Mouse (Mus musculus) kidney, embryonic 16.5 days (tissue): ENCODE measurements around the gene Frmpd1. TPM values are rescaled to one million over a fixed set of nuclear protein-coding genes. Genes with fewer than 3 reads are reported as not detected.

ENCODE experiments used
- ATAC-seq: fragments of 200-750 bp; cut with Nextera tagmentation; 2 replicates; pipeline ENCODE4 v1.8.0; 2017; ENCODE audit warnings: moderate TSS enrichment; ENCODE audit not compliant: low FRiP score, low TSS enrichment
- H3K27ac ChIP-seq: fragments of 300-500 bp; sonication (generic); 2 replicates; pipeline ENCODE4 v1.5.1; 2014; ENCODE audit warnings: low read length
- H3K27me3 ChIP-seq: fragments of 300-500 bp; sonication (generic); 2 replicates; pipeline ENCODE4 v1.6.1; 2014; ENCODE audit warnings: low read length, control low read depth, mixed read lengths; ENCODE audit not compliant: insufficient read depth
- H3K36me3 ChIP-seq: fragments of 300-500 bp; sonication (generic); 2 replicates; pipeline ENCODE4 v1.6.1; 2014; ENCODE audit warnings: low read length, control low read depth, mixed read lengths; ENCODE audit not compliant: insufficient read depth
- H3K4me1 ChIP-seq: fragments of 300-500 bp; sonication (generic); 2 replicates; pipeline ENCODE4 v1.6.1; 2014; ENCODE audit warnings: low read length, control low read depth, mixed read lengths; ENCODE audit not compliant: insufficient read depth
- H3K4me2 ChIP-seq: fragments of 300-500 bp; sonication (generic); replicated peaks from 2 replicates; pipeline ENCODE4 v1.6.1; 2014; ENCODE audit warnings: low read depth, low read length
- H3K4me3 ChIP-seq: fragments of 300-500 bp; sonication (generic); 2 replicates; pipeline ENCODE4 v1.5.1; 2014; ENCODE audit warnings: mild to moderate bottlenecking, low read length
- H3K9ac ChIP-seq: fragments of 300-500 bp; sonication (generic); replicated peaks from 2 replicates; pipeline ENCODE4 v1.6.1; 2014; ENCODE audit warnings: low read length
- H3K9me3 ChIP-seq: fragments of 300-500 bp; sonication (generic); 2 replicates; pipeline ENCODE4 v1.6.1; 2016; ENCODE audit warnings: low read length, control low read depth
- WGBS: fragments of 180-500 bp; shearing (Covaris S2); extraction: QIAGEN DNeasy Blood & Tissue Kit; methylation state at CpG from one replicate; pipeline ENCODE4 v1.1.7; 2014; 5-methylcytosine and 5-hydroxymethylcytosine counted together
- polyA plus RNA-seq: library from polyadenylated mRNA; unstranded; fragments of >200 nt; fragmentation: Nextera tagmentation; extraction: Ambion mirVana; gene quantifications from 2 replicates; pipeline ENCODE4 v1.2.1, GENCODE M21; 2015

The Frmpd1 gene
- polyA plus RNA-seq, 1 experiment from 2014 or later = 0.30 TPM

DNA sequence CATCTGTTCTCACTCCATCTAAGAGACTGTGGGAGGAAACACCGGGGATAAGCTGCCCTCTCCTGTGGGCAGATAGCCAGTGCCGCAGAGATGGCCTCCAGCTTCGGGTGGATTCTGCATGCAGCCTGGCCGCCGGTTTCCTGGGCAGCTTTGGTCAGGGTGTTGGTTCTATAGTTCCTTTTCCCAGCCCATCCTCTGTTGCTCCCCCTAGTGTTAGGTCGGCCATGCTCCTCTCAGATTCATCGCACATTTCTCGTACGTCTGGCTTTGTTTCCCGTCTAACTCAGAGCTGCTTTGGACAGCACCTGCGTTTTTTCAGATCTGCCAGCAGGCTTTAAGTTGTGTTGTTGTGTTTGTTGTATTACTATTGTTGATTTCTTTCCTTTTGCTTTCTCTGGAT, 123.4 kb downstream of the Frmpd1 start:
- peaks cover 31% of the 10 kb centered on the region for H3K36me3 ChIP-seq
- no peak overlapping the region for H3K9ac ChIP-seq

DNA sequence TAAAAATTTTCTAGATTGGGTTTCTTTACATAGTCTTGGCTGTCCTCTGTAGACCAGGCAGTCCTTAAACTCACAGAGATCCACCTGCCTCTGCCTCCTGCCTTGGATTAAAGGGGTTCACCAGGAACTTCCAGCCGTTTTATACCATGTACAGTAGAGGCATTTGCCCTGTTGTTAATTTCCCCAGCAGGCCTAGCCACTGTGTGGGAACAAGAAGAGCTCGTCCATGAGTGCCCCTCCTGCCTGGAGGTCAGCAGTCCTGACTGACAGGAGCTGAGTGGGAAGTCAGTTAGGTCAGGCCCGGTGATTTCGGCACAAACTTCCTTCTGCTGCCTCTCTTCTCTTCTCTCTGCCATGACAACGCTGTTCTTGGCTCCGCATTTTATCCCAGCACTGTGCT, 123.9 kb downstream of the Frmpd1 start:
- ATAC-seq = no peak
- no peak overlapping the region for H3K9ac ChIP-seq
- no peaks in the 10 kb centered on the region for H3K27me3 ChIP-seq
- no peaks in the 10 kb centered on the region for H3K9me3 ChIP-seq
- H3K4me1 ChIP-seq = no peaks in the 10 kb centered on the region
- H3K36me3 ChIP-seq = peaks cover 30% of the 10 kb centered on the region
- H3K27ac ChIP-seq = no peak overlapping the region
- H3K4me3 ChIP-seq = no peak overlapping the region
- WGBS = 86% methylated on average over 6 of the region's 6 CpGs
- H3K4me2 ChIP-seq = no peak overlapping the region

More for the DNA sequence above, 123.4 kb downstream of the Frmpd1 start:
- ATAC-seq = no peak
- Histone ChIP-seq H3K4me3 (no peak overlapping the region), H3K27me3 (no peaks in the 10 kb centered on the region), H3K4me1 (no peaks in the 10 kb centered on the region), H3K9me3 (no peaks in the 10 kb centered on the region), H3K4me2 (no peak overlapping the region), H3K27ac (no peak overlapping the region)
- 43% methylated on average over 11 of the region's 11 CpGs for WGBS

DNA sequence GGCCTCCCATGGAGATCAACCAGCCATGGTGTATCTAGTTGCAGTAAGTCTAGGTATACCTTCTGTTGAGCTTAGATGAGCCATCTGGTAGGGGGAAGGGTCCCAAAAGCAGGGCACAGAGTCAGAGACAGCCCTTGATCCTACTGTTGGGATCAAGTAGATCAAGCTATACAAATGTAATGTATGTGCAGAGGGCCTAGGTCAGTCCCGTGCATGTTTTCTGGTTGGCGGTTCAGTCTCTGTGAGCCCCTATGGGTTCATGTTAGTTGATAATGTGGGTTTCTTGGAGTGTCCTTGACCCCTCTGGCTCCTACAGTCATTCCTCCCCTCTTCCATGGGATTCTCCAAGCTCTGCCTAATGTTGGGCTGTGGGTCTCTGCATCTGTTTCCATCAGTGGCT, 126.4 kb downstream of the Frmpd1 start:
- ATAC-seq = no peak
- H3K27ac ChIP-seq = no peak overlapping the region
- H3K27me3 ChIP-seq = no peaks in the 10 kb centered on the region
- H3K4me3 ChIP-seq = no peak overlapping the region
- H3K9me3 ChIP-seq = no peaks in the 10 kb centered on the region
- H3K4me1 ChIP-seq = no peaks in the 10 kb centered on the region
- WGBS = 88% methylated on average over 2 of the region's 2 CpGs
- H3K9ac ChIP-seq = no peak overlapping the region
- no peak overlapping the region for H3K4me2 ChIP-seq
- H3K36me3 ChIP-seq = peaks cover 28% of the 10 kb centered on the region

DNA sequence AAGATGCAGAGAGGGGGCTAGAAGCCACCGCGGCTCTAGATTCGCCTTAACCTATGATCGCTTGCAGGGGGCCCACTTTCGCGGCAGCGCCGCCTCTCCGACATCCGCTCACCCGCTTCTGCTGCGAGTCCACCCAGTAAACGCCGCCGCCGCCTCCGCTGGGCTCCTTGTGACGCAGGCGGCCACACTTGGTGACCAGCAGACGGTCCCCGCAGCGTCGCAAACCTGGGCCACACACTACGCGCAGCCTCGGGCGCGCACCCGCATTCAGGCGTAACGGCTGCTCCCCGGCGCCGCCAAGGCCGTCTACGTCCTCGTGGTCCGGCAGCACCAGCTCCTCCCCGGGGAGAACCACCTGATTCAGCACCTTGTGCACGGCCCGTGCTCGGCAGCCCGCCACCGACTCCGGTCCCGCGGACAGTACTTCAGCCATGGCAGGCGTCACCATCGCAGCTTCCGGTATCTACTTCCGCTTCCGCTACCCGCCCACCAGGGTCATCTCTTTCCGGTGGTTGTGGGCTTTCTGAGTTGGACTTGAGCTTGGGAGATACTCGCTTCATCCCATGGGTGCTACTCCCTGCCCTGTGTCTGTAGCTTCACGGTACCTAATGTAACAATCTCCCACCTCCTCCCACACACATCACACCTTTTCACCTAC, 135.6 kb downstream of the Frmpd1 start:
- Histone ChIP-seq H3K9ac (peak overlapping the region; percentile 85), H3K4me1 (peaks cover 12% of the 10 kb centered on the region; the same call in 1 of the 2 replicates), H3K36me3 (peaks cover 16% of the 10 kb centered on the region), H3K4me2 (peak overlapping the region; percentile 70), H3K4me3 (peak overlapping the region; percentile 77), H3K27ac (peak overlapping the region; percentile 91), H3K27me3 (no peaks in the 10 kb centered on the region), H3K9me3 (no peaks in the 10 kb centered on the region)
- peak; percentile 92 for ATAC-seq
- WGBS = under 1% methylated on average over 56 of the region's 56 CpGs

DNA sequence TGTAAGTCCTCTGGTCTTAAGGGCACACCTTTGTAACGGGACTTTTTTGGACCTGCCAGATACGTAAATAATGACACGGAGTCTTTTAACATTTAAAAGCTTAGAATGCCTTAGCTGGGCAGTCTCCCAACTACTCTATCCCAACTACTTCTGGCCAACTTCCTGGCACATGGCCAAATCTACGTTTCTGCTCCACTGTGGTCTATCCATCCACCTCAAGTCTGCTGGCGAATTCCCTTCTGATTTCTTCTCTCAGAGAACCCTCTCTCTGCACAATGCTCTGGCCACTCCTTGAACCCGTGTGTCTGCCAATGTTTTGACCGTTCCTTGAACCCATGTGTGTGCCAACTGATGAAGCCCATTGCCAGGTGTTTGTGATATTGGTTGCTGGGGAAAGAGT, 146.5 kb downstream of the Frmpd1 start:
- Histone ChIP-seq H3K4me3 (no peak overlapping the region), H3K9ac (no peak overlapping the region), H3K36me3 (no peaks in the 10 kb centered on the region), H3K27ac (no peak overlapping the region), H3K27me3 (no peaks in the 10 kb centered on the region), H3K9me3 (no peaks in the 10 kb centered on the region), H3K4me1 (no peaks in the 10 kb centered on the region), H3K4me2 (no peak overlapping the region)
- ATAC-seq = no peak
- WGBS = 78% methylated on average over 7 of the region's 7 CpGs

DNA sequence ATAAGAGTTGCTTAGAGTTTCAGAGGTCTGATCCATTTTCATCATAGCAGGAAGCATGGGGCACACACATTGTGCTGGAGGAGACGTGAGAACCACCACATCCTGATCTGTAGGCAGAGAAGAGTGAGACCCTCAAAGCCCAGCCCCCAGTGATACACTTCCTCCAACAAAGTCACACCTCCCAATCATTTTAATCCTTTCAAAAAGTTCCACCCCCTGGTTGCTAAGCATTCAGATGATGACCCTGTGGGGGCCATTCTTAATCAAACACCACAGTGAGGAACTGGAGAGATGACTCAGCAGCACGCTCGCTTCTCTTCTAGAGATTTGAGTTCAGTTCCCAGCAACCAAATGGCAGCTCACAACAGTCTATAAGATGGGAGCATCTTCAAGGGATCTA, 147.8 kb downstream of the Frmpd1 start:
- WGBS = 68% methylated on average over 3 of the region's 3 CpGs
- H3K9me3 ChIP-seq = no peaks in the 10 kb centered on the region
- H3K4me3 ChIP-seq = no peak overlapping the region
- H3K9ac ChIP-seq = no peak overlapping the region
- no peaks in the 10 kb centered on the region for H3K36me3 ChIP-seq
- H3K4me2 ChIP-seq = no peak overlapping the region
- no peaks in the 10 kb centered on the region for H3K27me3 ChIP-seq
- H3K4me1 ChIP-seq = no peaks in the 10 kb centered on the region
- no peak for ATAC-seq
- no peak overlapping the region for H3K27ac ChIP-seq

Other genes with a start within 250 kb of the Frmpd1 start
- gene Grhpr, start 203.5 kb upstream of the Frmpd1 start, polyA plus RNA-seq = 115 and 124 TPM in 2 replicates
- 25.2 and 27.9 TPM in 2 replicates for gene Zbtb5, start 172.5 kb upstream of the Frmpd1 start, polyA plus RNA-seq
- gene Polr1e, start 166.3 kb upstream of the Frmpd1 start, polyA plus RNA-seq = 39.9 and 43.0 TPM in 2 replicates
- 17.9 and 19.2 TPM in 2 replicates for gene Fbxo10, start 100.3 kb upstream of the Frmpd1 start, polyA plus RNA-seq
- 238 and 253 TPM in 2 replicates for gene Tomm5, start 76.8 kb upstream of the Frmpd1 start, polyA plus RNA-seq
- 18.7 TPM in 2 replicates for gene Trmt10b, start 112.3 kb downstream of the Frmpd1 start, polyA plus RNA-seq
- 8.9 and 9.4 TPM in 2 replicates for gene Dcaf10, start 157.2 kb downstream of the Frmpd1 start, polyA plus RNA-seq
- gene Exosc3, start 157.9 kb downstream of the Frmpd1 start, polyA plus RNA-seq = 84.0 and 85.3 TPM in 2 replicates
- 70.6 and 81.9 TPM in 2 replicates for gene Slc25a51, start 223.9 kb downstream of the Frmpd1 start, polyA plus RNA-seq